Mouse (Mus musculus) ES-E14 (cell line): Measurements from ENCODE around the gene 1700024B05Rik. TPM values are rescaled to one million over a fixed set of nuclear protein-coding genes. Genes with fewer than 3 reads are reported as not detected.
"Not testable (repeated sequence)": the region's sequence is repeated elsewhere in the genome, so short reads cannot be mapped to it uniquely, and the experiment has no call there.

Source experiments
- DNase-seq: peaks from one replicate; pipeline ENCODE4 v3.0.0-alpha.2; 2013; ENCODE audit warnings: low read depth, low spot score
- H3K27ac ChIP-seq: 2 replicates; pipeline ENCODE4 v1.5.1; 2012; ENCODE audit warnings: low read depth, mild to moderate bottlenecking, low read length, moderate library complexity, mixed read lengths; ENCODE audit not compliant: poor library complexity, insufficient read depth, severe bottlenecking
- H3K36me3 ChIP-seq: 2 replicates; pipeline ENCODE4 v1.6.1; 2012; ENCODE audit warnings: mild to moderate bottlenecking, low read length, moderate library complexity, mixed read lengths; ENCODE audit not compliant: control insufficient read depth, poor library complexity, insufficient read depth, severe bottlenecking
- H3K4me1 ChIP-seq, 2 experiments: fragments of 150-350 bp in 1 of 2; sonication (generic) in 1 of 2; 2 replicates each; pipeline ENCODE4 v1.6.1; 2012; ENCODE audit warnings: low read length in 2 of 2, mild to moderate bottlenecking in 1 of 2, mixed read lengths in 1 of 2; ENCODE audit not compliant: control insufficient read depth in 2 of 2, insufficient read depth in 2 of 2, poor library complexity in 1 of 2
- H3K4me3 ChIP-seq, 2 experiments: fragments of 150-350 bp in 1 of 2; sonication (generic) in 1 of 2; 2 replicates each; pipeline ENCODE4 v1.5.1; 2012; ENCODE audit warnings: low read length in 2 of 2, low read depth in 1 of 2, mild to moderate bottlenecking in 1 of 2, mixed read lengths in 1 of 2; ENCODE audit not compliant: insufficient read depth in 1 of 2, poor library complexity in 1 of 2, severe bottlenecking in 1 of 2
- H3K9ac ChIP-seq: 2 replicates; pipeline ENCODE4 v1.6.1; 2012; ENCODE audit warnings: low read depth, mild to moderate bottlenecking, low read length, mixed read lengths; ENCODE audit not compliant: poor library complexity, insufficient read depth, severe bottlenecking
- H3K9me3 ChIP-seq: fragments of 150-350 bp; sonication (generic); 2 replicates; pipeline ENCODE4 v1.6.1; 2012; ENCODE audit warnings: low read depth, mild to moderate bottlenecking, low read length; ENCODE audit not compliant: control insufficient read depth, insufficient read depth
- in situ Hi-C, 2 experiments: fragments of 600-800 bp; cut with MboI; formaldehyde crosslinking; loops; one replicate each; pipeline ENCODE4 v1.15.1; 2025; ENCODE audit warnings: low sequenced_read_pairs in 2 of 2, inconsistent platforms in 1 of 2; ENCODE audit not compliant: unreplicated experiment in 2 of 2
- total RNA-seq: library from RNA; depleted of rRNA; stranded (reverse); fragments of 300-350 nt; gene quantifications from 2 replicates; pipeline ENCODE4 v1.2.3, GENCODE M21; 2012; rRNA removed

1700024B05Rik gene
- total RNA-seq: 0.16 and 0.22 TPM in 2 replicates

DNA sequence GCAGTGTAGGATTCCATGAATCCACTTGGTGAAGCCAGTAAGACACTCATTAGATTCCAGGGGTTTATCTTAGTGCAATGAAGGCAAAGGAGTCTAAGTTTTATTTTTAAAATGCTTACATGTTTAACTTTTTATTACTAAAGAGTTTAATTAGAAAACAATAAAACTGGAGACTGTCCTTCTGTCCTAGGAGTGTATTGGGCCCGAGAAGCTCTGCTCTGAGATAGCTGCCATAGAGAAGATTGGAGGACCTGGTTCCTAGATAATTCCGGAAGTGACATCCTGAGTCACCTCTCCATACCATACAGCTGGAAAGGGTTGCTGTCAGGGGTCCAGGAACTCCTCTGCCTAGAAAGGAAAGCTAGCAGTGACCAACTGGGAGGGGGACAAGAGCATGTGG, at the start of gene 1700024B05Rik:
Gene 1700024B05Rik, plus strand, starts transcription at position 301 of the 400 bp plus-strand sequence.
- H3K4me3 ChIP-seq, H3K27ac ChIP-seq, H3K4me1 ChIP-seq, H3K9me3 ChIP-seq, H3K9ac ChIP-seq, in situ Hi-C loops, DNase-seq, H3K36me3 ChIP-seq: not testable (repeated sequence)

DNA sequence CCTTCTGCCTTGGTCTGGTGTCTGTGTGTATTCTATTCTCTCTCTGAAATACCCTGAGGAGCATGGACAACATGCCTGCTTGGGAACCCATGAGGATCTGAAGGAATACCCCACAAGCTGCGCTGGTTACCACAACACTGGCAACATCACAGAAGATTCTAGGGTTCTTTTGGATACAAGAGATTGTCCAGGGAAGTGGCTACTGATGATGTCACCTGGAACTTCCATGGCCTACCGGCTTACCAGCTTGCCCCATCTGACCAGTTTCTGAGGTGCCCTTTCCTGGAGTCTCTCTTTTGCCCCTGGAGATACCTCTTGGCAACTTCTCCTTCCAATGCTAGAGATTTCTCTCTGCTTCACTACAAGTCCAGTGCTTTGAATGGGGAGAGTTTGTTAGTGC, 36.6 kb upstream of the 1700024B05Rik start, which contains the start of gene Gm7980:
Gene Gm7980, minus strand, starts transcription at position 101 of the 400 bp plus-strand sequence.
- DNase-seq, H3K9me3 ChIP-seq, H3K9ac ChIP-seq, in situ Hi-C loops, H3K27ac ChIP-seq, H3K36me3 ChIP-seq, H3K4me3 ChIP-seq, H3K4me1 ChIP-seq: not testable (repeated sequence)

DNA sequence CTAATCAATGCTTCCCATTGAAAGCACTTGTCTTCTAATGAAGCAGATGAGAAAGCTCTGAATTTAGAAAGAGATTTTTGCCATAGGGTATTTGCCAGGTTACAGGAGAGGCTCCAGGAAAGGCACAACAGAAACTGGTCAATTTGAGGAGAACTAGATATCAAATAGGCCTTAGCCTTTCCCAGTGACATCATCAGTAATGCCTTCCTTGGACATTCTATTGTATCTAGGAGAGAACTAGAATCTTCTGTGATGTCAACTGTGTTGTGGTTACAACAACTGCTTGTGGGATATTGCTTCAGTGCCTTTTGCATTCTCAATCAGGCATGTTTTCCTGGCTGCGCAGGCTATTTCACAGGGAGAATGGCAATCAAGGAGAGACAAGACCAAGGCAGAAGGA, 19.1 kb upstream of the 1700024B05Rik start, which contains the start of gene 1700049E17Rik1:
Gene 1700049E17Rik1, plus strand, starts transcription at position 301 of the 400 bp plus-strand sequence.
- H3K4me3 ChIP-seq, H3K27ac ChIP-seq, DNase-seq, H3K36me3 ChIP-seq, H3K9ac ChIP-seq, H3K4me1 ChIP-seq, H3K9me3 ChIP-seq, in situ Hi-C loops: not testable (repeated sequence)

DNA sequence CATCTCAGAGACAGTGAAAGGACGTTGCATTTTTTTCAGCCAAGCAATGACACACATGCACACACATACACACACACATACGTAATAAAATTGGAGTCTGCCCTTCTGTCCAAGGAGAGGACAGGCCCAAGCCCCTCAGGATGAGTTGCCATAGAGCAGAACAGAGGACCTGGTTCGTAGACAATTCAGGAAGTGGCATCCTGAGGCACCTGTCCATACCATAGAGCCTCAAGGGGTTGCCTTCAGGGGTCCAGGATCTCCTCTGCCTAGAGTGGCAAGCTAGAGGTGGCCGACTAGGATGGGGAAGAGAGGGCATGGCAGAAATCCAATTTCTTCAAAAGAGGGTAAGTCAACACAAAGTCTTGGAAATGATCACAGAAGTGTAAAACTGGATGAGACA, 20.3 kb downstream of the 1700024B05Rik start:
- H3K9ac ChIP-seq, H3K27ac ChIP-seq, in situ Hi-C loops, H3K4me3 ChIP-seq, H3K9me3 ChIP-seq, DNase-seq, H3K36me3 ChIP-seq, H3K4me1 ChIP-seq: not testable (repeated sequence)

DNA sequence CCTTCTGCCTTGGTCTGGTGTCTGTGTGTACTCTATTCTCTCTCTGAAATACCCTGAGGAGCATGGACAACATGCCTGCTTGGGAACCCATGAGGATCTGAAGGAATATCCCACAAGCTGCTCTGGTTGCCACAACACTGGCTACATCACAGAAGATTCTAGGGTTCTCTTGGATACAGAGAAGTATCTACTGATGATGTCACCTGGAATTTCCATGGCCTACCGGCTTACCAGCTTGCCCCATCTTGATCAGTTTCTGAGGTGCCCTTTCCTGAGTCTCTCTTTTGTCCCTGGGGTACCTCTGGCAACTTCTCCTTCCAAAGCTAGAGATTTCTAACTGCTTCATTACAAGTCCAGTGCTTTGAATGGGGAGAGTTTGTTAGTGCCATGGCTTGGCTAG, 24.0 kb downstream of the 1700024B05Rik start, which contains the start of gene Gm6401:
Gene Gm6401, minus strand, starts transcription at position 101 of the 400 bp plus-strand sequence.
- H3K27ac ChIP-seq, H3K4me3 ChIP-seq, in situ Hi-C loops, H3K4me1 ChIP-seq, DNase-seq, H3K9me3 ChIP-seq, H3K9ac ChIP-seq, H3K36me3 ChIP-seq: not testable (repeated sequence)

DNA sequence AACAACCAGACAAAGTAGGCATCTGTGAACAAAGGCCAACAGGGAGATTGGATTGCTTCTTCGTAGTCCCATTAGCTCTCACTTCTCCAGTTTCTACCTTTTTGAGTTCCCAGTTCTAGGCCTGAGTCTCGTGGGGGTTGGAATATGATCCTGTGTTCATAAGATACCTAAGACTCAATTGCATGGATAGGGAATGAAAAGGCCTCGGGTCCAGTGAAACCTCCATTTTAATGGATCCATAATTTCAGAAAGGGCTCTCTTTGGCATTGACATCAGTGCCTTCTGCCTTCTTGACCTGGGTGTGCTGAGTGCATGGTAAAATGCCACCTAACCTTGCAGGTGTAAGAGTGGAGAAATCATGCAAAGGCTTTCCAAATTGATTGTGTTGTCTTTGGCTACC, 24.8 kb downstream of the 1700024B05Rik start:
- H3K36me3 ChIP-seq, DNase-seq, H3K4me3 ChIP-seq, H3K4me1 ChIP-seq, H3K9me3 ChIP-seq, H3K27ac ChIP-seq, in situ Hi-C loops, H3K9ac ChIP-seq: not testable (repeated sequence)

DNA sequence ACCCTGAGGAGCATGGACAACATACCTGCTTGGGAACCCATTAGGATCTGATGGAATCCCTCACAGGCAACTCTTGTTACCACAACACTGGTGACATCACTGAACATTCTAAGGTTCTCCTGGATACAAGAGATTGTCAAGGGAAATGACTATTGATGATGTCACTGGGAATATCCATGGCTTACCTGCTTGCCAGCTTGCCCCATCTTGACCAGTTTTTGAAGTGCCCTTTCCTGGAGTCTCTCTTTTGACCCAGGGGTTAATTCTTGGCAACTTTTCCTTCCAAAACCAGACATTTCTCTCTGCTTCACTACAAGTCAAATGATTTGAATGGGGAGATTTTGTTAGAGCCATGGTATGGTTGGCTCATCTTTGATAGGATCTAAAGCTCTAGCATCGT, 39.4 kb downstream of the 1700024B05Rik start, which contains the start of gene Gm3543:
Gene Gm3543, minus strand, starts transcription at position 101 of the 400 bp plus-strand sequence.
- H3K36me3 ChIP-seq, H3K9me3 ChIP-seq, H3K4me3 ChIP-seq, H3K9ac ChIP-seq, H3K4me1 ChIP-seq, H3K27ac ChIP-seq, DNase-seq, in situ Hi-C loops: not testable (repeated sequence)
